Mouse (Mus musculus) E14TG2a.4 (cell line): ENCODE data around the gene Srd5a1.

ENCODE experiments used
- CTCF ChIP-seq: conservative IDR thresholded peaks from 2 replicates; pipeline ENCODE4 v1.5.1; 2014; ENCODE audit warnings: low read length
- NANOG ChIP-seq: IDR thresholded peaks from 2 replicates; pipeline ENCODE4 v1.6.1; 2014; ENCODE audit warnings: borderline replicate concordance, low read length, mixed read lengths
- POU5F1 ChIP-seq: IDR thresholded peaks from 2 replicates; pipeline ENCODE4 v1.6.1; 2014; ENCODE audit warnings: low read length, borderline replicate concordance

GRCm38 (mm10) chr13:69594577-69595256, 16.5 kb downstream of the Srd5a1 start:
- TF ChIP-seq NANOG, result no peak
- TF ChIP-seq POU5F1, result no peak
- no peak for TF ChIP-seq CTCF
